Mouse (Mus musculus) embryo, embryonic 10.5 days (tissue): Measurements from ENCODE around the gene Foxr1.
"Not testable (repeated sequence)": the region's sequence is repeated elsewhere in the genome, so short reads cannot be mapped to it uniquely, and the experiment has no call there.

ENCODE experiments used
- DNase-seq: peaks from one replicate; pipeline ENCODE4 v3.0.0-alpha.2; 2015; ENCODE audit warnings: low spot score

Foxr1 gene

GRCm38 (mm10) chr9:44417156-44417891 lies 23.6 kb downstream of the Foxr1 start:
- DNase-seq = no peak

GRCm38 (mm10) chr9:44412781-44413180 lies 28.2 kb downstream of the Foxr1 start:
- DNase-seq = no peak

GRCm38 (mm10) chr9:44412306-44412705 lies 28.6 kb downstream of the Foxr1 start:
- no peak for DNase-seq

- no peak for DNase-seq
Measured at GRCm38 (mm10) chr9:44411601-44412130, 29.3 kb downstream of the Foxr1 start.

- DNase-seq = no peak
Measured at GRCm38 (mm10) chr9:44410647-44411336, 30.1 kb downstream of the Foxr1 start.

- DNase-seq = not testable (repeated sequence)
Measured at GRCm38 (mm10) chr9:44408693-44409092, 32.2 kb downstream of the Foxr1 start.

- DNase-seq = no peak
Measured at GRCm38 (mm10) chr9:44407752-44408097, 33.2 kb downstream of the Foxr1 start.

- DNase-seq = peak; percentile 99
Measured at GRCm38 (mm10) chr9:44406906-44407751, 33.8 kb downstream of the Foxr1 start, which contains the start of the genes Rps25 and Trappc4. Rps25 (plus strand) TSS chr9:44407139. Trappc4 (minus strand) TSS chr9:44407600.

GRCm38 (mm10) chr9:44405011-44405410 lies 35.9 kb downstream of the Foxr1 start:
- DNase-seq = no peak

- no peak for DNase-seq
Measured at GRCm38 (mm10) chr9:44401081-44401480, 39.9 kb downstream of the Foxr1 start.

- no peak for DNase-seq
Measured at GRCm38 (mm10) chr9:44399795-44400114, 41.2 kb downstream of the Foxr1 start.

GRCm38 (mm10) chr9:44399114-44399794 lies 41.7 kb downstream of the Foxr1 start:
- no peak for DNase-seq

- no peak for DNase-seq
Measured at GRCm38 (mm10) chr9:44398551-44398950, 42.4 kb downstream of the Foxr1 start.

- DNase-seq = no peak
Measured at GRCm38 (mm10) chr9:44398087-44398486, 42.8 kb downstream of the Foxr1 start.

- peak; percentile 95 for DNase-seq
Measured at GRCm38 (mm10) chr9:44396684-44397411, 44.1 kb downstream of the Foxr1 start, which contains the start of gene Slc37a4. Slc37a4 (plus strand) TSS chr9:44396852.

- peak; percentile 80 for DNase-seq
Measured at GRCm38 (mm10) chr9:44391466-44391865, 49.5 kb downstream of the Foxr1 start.

GRCm38 (mm10) chr9:44389273-44389672 lies 51.7 kb downstream of the Foxr1 start:
- peak; percentile 60 for DNase-seq

GRCm38 (mm10) chr9:44387221-44387620 lies 53.7 kb downstream of the Foxr1 start:
- DNase-seq = no peak

- no peak for DNase-seq
Measured at GRCm38 (mm10) chr9:44384596-44384995, 56.3 kb downstream of the Foxr1 start.
